10 mouse cellular contexts compared by ENCODE assay signal in the genomic region with DNA sequence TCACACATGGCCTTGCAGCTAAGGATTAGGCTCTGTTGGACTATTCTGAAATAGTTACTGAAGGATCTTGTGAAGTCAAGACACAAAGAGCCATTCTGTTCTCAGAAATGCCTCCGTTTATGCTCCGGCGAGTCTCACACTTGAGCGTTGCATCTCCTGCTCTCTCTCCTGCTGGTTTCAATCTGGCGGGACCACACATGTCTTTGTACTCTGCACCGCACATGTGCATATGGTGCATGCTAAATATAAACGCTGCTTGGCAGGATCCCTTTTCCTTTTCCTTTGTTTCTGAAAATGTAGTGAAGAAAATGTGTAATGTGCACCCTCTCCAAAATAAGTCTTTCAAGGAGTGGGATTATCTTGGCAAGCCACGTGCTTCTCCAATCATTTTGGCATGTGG.
DNase-seq lines count a peak whose midpoint lies in the region; ATAC-seq lines count a peak whose summit lies in the region.
"Had no signal": no experiment of that assay in that cellular context is flagged by ENCODE, and none has a peak within 500 bp of the region (broad histone marks: within the 10 kb centered on the region; RNA-seq: fewer than 3 reads in every experiment).

No protein-coding gene starts in this region.

- ATAC-seq in erythroblast, adult 5-6 weeks (replicated peaks; ENCODE audit: low FRiP score, poor library complexity, severe bottlenecking), result no peak

- DNase-seq in cerebellum, adult 18-20 months, result peak; percentile 68 to 77
- DNase-seq in cerebellum, postnatal 14 days, result peak; percentile 30 to 68
- peak; percentile 64 to 86 for DNase-seq in frontal cortex, postnatal 36 days (ENCODE audit: low spot score in 2 of 2)
- DNase-seq in left cerebral cortex, postnatal 25 days (ENCODE audit: low spot score in 2 of 2), result peak; percentile 67 to 95
- no peak for DNase-seq in thymus, postnatal 36 days
- no peak for DNase-seq in adrenal gland, adult 8-10 months
- no peak for DNase-seq in heart, adult 9 months (ENCODE audit: low spot score in 2 of 2)
- DNase-seq: gastrocnemius, adult 2 months; lung, postnatal 10 days had no signal

- intact Hi-C loops in left cerebral cortex, postnatal 25 days (cut with DNase I), result loop anchor here (1.0 kb wide), 1 partner anchor 26 kb away; no protein-coding TSS in a partner anchor

Comparison
In these comparisons a context has a peak if more than half of its experiments do, and no peak if none do; other contexts are left out.
1. DNase-seq: peak in cerebellum, adult 18-20 months (2 of 2), cerebellum, postnatal 14 days (2 of 2), frontal cortex, postnatal 36 days (2 of 2) and left cerebral cortex, postnatal 25 days (2 of 2); none in thymus, postnatal 36 days (0 of 2), adrenal gland, adult 8-10 months (single experiment) and heart, adult 9 months (0 of 2).